Mouse (Mus musculus) T-helper 17 cell (primary cell): ENCODE measurements around the gene Gm27029.
"Not testable (repeated sequence)": the region's sequence is repeated elsewhere in the genome, so short reads cannot be mapped to it uniquely, and the experiment has no call there.

ENCODE experiments used
- in situ Hi-C, 2 experiments: fragments of 300-600 bp; cut with MboI, MseI; formaldehyde crosslinking; loops; 1 replicate in 1 of 2; 2 replicates in 1 of 2; pipeline ENCODE4 v1.15.1; 2025; ENCODE audit warnings: high pct_unique_total_duplicates in 2 of 2

The Gm27029 gene

DNA sequence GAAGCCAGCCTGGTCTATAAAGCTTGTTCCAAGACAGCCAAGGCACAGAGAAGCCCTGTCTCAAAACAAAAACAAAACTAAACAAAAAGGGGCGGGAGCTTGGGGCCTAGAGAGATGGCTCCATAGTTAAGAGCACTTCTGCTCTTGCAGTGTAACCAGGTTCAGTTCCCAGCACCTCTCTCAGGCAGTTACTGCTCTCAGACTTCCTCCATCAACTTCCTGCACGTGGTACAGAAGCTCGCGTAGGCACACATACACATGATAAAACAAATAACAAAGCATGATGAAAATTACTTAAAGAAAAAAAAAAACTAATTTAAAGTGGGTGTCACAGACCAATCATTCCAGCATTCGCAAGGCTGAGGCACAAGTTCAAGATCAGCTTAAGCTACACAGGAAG lies 4.4 kb downstream of the Gm27029 start:
- in situ Hi-C loops: no loop called here

DNA sequence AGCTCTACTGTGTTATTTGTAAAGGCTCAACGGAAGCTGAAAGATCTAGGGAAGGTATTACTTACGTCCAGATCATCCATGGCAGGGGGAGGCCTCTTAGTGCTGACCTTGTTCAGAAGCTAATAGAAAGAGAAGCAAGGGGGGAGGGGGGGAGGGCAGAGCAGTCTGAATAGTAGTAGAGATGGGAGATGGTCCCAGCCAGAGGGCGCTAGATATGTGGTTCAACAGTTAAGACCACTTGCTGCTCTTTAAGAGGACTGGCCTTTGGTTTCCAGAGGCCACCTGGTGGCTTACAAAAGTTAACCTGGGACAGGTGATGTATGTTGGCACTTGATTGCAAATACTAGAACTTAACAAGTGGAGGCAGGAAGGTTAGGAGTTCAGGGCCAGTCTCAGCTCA lies 5.0 kb downstream of the Gm27029 start:
- in situ Hi-C loops: no loop called here

DNA sequence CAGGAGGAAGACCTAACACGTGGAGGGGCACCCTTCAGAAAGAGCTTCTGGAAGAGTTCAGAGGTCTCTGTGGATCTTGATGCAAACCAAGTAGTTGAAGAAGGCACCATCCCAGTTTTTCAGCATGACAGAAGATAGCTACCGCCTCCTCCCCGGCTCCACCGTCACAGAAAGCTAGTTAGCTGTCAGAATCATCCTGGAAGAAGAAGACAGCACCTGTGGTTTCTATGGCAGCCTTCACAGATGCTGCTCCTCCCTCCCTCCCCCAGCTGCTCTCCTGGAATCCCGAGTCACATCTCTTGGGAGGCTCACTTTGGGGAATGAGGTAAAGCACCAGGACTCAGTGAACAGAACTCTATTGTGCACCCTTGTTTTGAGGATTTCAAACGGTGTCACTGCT lies 5.6 kb downstream of the Gm27029 start:
- in situ Hi-C loops: no loop called here

DNA sequence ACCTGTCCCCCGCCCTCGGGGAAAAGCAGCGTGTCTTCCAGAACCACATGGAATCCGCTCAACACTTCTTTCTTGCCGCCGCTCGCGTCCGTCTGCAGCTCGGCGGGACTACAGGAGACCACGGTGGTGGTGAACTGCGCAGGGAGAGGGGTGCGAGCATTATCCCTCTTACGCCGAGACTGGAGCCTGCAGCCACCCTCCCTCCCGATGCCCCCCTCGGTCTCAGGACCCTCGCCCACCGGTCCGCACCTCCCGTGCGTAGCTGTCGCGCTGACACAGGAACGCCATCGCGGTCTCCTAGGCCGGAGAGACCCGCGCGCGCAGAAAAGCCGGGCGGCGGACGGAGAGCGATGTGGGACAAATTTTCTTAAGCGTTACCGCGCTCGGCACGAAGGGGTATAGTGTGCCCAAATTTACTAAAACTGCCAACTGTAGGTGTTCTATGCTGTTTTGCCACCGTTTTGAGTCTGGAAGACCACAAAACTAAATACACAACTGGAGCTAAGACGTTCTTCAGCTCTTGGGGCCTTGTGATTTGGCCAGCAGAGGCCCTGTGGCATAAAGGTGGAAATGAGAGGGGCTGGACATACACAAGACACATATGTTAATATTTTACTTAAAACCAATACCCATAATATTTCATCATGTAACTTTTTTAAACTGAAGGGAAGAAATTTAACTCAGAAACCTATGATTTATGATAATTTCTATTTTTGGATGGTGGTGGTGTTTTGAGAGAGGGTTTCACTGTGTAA lies 7.3 kb downstream of the Gm27029 start, which contains the start of gene Aarsd1:
TSS of gene Aarsd1 (minus strand) at position 515 of the 755 bp plus-strand sequence.
- in situ Hi-C loops: no loop called here

DNA sequence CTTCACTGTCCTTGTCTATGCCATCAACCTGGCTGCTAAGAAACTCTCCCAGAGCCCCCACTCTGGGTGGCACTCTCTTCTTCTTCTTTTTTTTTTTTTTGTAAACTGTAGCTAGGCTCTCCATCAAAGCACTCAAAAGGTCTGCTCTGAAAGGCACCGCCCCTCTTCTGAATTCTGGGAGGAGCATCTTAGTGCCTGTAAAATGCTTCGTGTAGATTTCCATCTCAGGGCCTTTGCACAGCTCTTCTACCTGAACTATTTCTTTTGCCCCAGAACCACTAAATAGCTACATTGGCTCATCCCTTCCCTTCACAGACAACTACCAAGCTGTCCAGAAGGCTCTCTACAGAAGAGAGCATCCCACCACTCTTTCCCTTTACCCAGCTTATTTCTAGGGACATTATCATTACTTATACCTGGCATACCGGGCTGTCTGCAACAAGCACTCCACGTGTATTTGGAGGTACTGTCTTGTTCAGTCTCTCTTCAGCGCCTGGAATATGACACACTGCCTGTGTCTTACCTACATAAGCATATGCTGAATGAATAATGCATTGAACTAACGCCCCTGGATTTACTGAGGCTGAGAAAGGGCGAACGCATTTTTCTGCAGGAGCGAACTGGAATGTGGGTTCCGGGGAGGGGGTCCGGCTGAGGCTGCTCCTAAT lies 8.0 kb downstream of the Gm27029 start:
- in situ Hi-C loops: no loop called here

DNA sequence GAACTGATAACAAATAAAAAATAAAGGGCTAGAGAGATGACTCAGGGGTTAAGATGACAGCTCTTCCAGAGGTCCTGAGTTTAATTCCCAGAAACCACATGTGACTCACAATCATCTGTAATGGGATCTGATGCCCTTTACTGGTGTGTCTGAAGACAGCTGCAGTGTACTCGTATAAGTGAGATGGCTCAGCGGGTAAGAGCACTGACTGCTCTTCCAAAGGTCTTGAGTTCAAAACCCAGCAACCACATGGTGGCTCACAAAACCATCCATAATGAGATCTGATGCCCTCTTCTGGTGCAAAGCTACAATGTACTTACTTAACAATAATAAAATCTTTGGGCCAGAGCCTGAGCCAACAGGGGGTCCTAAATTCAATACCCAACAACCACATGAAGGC lies 9.3 kb downstream of the Gm27029 start:
- in situ Hi-C loops: no loop called here

DNA sequence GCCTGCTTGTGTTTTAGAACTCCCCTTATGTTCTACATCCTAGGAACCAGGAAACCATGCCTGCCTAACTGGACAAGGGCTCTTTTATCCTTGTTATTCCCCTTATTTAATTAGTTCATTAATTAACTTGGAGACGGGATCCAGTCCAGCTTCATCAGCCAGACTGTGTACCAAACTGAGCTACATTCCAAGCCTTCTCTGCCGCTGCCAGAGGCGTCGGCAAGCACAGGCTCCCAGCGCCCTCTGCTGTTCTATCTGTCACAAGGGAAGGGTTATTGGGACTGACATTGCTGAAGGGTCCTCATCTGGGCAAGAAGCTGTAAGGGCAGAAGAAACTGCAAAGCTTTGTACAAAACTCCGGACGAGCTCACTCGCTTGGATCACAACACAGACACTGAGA lies 29.5 kb downstream of the Gm27029 start:
- in situ Hi-C loops: loop anchor here in 1 of 2 experiments (5.0 kb wide), 1 partner anchor 63 kb away; the partner anchor contains the start of gene Aoc3

DNA sequence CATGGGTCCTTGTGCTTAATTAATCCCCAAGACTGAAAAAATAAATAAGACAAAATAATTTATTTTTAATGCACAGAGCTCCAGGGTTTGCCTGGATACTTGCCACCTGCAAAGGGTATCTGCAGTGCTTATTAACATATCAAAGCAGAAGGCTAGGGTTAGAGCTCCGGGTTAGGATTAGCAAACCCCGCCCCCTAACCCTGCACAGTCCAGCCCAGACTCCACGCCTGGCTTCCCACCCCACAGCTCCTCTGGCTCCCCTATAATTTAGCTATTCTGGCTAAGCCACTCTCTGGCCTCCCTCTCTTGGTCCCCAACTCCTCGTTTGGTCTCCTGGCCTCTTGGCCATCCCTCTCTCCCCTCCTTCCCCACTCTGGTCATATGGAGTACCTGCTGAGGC lies 42.8 kb downstream of the Gm27029 start:
- in situ Hi-C loops: no loop called here

DNA sequence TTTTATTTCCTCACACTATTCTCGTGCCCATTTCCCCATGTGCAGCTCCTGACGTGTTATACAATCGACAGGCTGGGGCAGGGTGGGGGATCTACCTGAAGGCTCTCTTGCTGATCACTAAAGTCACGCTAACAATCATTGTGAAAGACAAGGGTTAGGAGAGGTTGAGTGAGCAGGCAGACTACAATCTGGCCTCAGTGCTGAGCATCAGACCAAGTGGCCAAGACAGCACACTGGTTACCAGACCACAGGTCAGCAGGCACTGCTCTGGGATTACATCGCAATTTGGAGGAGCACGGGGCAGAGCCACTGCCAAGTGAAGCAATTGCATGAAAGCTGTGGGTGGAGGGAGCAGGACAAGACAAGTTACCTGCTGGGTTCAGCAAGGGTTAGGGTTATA lies 45.7 kb downstream of the Gm27029 start:
- in situ Hi-C loops: no loop called here

DNA sequence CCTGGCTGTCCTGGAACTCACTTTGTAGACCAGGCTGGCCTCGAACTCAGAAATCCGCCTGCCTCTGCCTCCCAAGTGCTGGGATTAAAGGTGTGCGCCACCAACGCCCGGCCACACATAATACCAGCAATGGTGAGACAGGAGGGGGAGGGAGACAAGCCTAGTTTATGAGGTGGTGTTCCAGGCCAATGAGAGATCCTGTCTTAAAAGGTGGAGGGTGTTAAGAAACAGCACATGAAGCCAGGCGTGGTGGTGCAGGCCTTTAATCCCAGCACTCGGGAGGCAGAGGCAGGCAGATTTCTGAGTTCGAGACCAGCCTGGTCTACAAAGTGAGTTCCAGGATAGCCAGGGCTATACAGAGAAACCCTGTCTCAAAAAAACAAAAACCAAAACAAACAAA lies 46.4 kb downstream of the Gm27029 start:
- in situ Hi-C loops: not testable (repeated sequence)

DNA sequence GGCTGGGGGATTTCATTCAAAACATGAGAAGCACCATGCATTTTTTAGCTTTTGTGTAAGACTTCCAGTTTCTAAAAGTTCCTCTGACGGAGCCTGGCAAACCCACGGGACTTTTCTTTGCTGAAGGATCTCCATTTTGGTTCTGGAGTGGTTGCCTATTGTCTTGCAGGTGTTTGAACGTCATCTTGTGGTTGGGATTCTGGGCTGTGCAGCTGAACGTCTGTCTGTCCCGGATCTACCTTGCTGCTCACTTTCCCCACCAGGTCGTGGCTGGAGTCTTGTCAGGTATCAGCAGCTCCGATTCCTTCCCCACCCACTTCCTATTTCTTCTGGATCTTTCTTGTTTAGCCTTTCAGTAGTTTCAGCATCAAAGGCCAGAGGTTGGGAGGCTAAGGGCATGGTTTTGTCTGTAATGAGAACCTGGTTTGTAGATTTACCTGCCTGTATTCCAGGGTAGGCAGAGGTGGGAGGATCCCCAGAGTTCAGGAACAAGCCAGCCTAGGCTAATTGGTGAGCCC lies 50.1 kb downstream of the Gm27029 start:
- in situ Hi-C loops: no loop called here

DNA sequence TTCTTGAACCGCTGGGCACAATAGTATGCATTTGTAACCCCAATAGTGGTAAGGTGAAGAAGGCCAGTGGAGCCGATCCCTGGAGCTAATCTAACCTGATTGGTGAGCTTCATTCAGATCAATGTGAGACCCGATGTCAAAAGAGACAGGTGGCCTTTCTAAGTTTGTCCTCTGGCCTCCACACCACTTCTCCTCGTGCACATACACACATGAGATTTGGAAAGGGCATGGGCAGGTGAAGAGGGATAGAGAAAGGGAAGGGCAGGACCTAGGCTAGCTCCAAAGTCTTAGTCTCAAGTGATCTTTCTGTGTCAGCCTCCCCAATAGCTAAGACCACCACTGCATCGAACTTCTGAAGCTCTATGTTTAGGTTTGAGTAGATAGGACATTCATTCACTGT lies 54.5 kb downstream of the Gm27029 start:
- in situ Hi-C loops: no loop called here

DNA sequence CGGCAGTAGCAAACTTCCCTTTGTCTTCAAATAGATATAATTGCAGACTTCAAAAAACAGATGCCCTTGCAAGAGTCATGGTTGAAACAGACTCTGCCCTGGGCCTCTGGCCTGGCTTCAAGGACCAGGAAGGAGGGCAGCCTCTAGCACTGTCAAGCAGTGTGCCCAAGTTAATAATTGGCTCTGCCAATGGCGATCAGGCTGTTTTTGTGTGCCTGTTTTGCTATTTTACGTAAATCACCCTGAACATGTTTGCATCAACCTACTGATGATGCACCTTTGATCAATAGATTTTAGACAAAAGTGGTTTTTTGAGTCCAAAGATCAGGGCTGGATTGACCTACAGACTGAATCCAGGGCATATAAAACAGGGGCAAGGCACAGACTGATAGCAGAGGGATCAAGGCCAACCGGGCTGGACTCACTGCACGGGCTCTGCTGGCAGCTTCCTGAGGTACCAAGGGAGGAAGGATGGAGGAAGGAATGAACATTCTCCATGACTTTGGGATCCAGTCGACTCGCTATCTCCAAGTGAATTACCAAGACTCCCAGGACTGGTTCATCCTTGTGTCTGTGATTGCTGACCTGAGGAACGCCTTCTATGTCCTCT lies 57.2 kb downstream of the Gm27029 start, which contains the start of gene G6pc:
TSS of gene G6pc (plus strand) at position 236 of the 610 bp plus-strand sequence.
- in situ Hi-C loops: no loop called here

DNA sequence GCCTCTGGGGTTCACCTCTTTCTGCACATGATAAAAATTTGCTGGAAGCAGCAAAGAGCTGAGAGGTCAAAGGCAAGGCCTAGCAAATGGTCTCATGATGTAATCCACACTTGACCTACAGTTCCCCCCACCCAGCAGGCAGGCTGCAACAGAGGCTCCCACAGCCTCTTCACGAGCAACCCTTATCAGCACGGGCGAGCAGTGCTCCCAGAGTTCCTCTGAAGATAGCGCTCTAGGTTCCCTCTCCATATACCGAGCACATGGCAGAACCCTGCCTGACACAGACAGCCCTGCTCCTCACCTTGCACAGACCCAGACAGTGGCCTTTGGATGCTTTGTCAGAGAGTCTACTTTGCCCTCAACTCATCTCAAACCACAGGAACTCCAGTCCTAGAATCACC lies 60.1 kb downstream of the Gm27029 start:
- in situ Hi-C loops: no loop called here

DNA sequence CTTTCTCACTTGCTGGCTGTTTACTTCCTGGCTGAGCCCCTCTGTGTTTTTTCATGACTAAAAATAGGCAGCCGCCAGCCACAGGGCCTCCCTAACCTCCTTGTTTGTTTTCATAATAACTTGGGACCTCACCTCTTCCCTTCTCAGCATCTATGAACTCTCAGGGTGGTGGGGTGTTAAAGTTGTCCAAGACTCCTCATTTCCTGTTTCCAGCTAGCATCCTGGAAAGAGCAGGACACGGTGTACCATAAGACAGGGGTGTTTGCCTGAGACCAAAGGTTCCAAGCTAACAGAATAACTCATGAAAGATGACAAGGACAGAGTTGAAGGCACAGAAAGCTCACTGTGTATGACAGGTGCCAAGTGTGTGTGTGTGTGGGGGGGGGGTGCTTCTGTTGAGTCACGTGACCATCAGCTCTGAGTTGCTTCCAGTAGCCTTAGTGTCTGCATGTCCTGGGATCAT lies 63.9 kb downstream of the Gm27029 start:
- in situ Hi-C loops: no loop called here

DNA sequence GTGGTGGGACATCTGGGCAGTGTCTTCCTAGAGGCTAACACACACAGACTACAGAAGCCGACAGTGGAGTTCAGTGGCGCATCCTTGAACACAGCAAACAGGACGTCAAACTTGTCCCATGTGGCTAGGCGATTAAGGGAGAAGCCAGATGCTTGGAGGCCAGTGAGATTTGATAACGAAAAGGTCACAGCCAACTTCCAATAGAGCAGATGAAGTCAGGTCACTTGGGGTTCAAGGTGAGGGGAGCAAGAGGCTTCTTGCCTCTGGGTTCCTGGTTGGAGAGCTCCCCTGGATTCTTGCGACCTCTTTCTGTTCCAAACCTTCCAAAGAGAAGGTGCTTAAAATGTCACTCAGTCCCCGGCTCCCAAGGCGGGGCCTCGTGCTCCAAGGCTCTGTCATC lies 64.8 kb downstream of the Gm27029 start:
- in situ Hi-C loops: no loop called here

DNA sequence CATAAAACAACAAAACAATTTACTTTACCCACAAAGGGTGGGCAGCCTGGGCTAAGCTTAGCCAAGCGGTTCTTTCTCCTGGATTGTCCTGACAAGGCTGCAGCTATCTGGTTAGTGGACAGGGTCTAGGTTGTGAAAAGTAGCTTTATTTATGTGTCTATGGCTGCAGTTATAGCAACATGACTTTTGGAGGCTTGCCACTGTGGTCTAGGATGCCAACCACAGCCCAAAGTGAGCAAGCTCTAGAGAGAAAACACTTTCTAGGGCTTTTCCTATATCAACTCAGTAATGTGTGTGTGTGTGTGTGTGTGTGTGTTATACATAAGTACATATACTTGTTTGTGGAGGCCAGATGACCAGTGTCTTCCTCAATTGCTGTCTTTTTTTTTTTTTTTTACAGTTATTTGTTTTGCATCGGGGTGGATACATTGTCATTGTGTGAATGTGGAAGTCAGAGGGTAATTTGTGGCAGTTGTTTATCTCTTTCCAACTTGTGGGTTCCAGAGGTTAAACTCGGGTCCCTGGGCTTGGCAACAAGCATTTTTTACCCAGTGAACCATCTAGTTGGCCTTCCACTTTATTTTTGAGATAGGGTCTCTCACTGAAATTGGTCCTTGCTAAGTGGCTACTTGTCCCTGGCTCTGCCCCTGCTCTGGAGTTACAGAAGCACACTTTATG lies 67.0 kb downstream of the Gm27029 start:
- in situ Hi-C loops: no loop called here
